Mouse (Mus musculus) neural tube, postnatal 0 days (tissue): ENCODE data around the gene Pth1r. TPM values are rescaled to one million over a fixed set of nuclear protein-coding genes. Genes with fewer than 3 reads are reported as not detected.

ENCODE experiments used
- polyA plus RNA-seq: library from polyadenylated mRNA; unstranded; fragments of >200 nt; fragmentation: Nextera tagmentation; extraction: Ambion mirVana; gene quantifications from 2 replicates; pipeline ENCODE4 v1.2.1, GENCODE M21; 2015

The Pth1r gene
- 15.6 and 16.3 TPM in 2 replicates for polyA plus RNA-seq

DNA sequence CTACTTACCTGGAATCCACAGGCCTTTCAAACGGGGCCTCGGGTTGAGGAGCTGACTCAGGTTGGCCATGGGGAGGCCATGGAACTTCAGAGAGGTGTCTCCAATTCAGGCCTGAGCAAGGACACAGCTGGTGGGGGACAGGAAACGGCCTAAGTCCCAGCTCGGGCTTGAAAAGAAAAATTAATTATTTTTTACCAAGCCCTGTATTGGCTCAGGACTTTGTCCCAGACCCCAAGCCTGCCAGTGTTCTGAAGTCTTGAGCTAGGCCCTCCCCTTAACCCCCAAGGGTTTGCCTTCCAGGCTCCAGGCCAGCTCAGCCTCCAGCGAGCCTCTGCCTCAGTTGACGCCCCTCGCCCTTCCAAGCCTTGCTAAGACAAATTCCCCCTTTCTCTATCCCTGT is at the start of gene Pth1r:
Gene Pth1r, minus strand, starts transcription at position 185 of the 400 bp plus-strand sequence.

DNA sequence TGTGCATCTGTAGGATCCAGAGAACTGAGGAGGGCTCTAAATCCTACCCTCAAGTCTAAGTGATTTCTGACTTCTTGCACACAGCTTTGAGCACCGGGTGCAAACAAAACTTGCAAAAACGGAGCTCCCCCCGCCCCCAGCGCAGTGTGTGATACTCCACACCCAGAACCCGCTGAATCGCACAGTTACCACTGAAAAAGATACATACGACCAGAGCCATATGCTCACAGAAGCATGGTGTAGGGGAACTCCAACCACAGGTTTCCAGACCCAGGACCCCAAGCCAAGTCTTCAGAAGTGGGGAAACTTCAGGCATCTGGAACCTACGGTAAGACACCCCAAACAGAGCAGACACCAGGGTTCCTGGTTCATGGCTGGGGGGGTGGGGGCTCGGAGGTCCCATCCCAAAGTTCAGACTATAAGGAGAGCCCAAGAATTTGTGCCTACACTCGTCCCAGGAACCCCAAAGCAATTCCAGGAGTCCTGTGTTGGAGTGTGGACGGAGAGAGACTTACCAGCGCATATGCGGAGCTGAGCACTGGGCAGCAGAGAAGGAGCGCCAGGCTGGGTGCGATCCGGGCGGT is 5.1 kb downstream of the Pth1r start, which contains the start of gene Myl3:
Gene Myl3, plus strand, starts transcription at position 151 of the 584 bp plus-strand sequence.

Other genes with a start within 250 kb of the Pth1r start
- 25.1 and 28.1 TPM in 2 replicates for gene Setd2, start 214.5 kb downstream of the Pth1r start, polyA plus RNA-seq
- gene Nradd, start 122.7 kb downstream of the Pth1r start, polyA plus RNA-seq, result 20.0 and 21.8 TPM in 2 replicates
- 3.2 and 4.8 TPM in 2 replicates for gene Nbeal2, start 93.0 kb downstream of the Pth1r start, polyA plus RNA-seq
- 101 and 106 TPM in 2 replicates for gene Ccdc12, start 90.6 kb downstream of the Pth1r start, polyA plus RNA-seq
- 0.68 and 1.3 TPM in 2 replicates for gene Myl3, start 5.3 kb downstream of the Pth1r start, polyA plus RNA-seq
- gene Prss42, start 51.0 kb upstream of the Pth1r start, polyA plus RNA-seq, result not detected in 2 replicates
- 0.23 TPM in 1 of 2 replicates, not detected in the other for gene Prss44, start 66.8 kb upstream of the Pth1r start, polyA plus RNA-seq
- 0.14 TPM in 1 of 2 replicates, not detected in the other for gene Prss43, start 79.5 kb upstream of the Pth1r start, polyA plus RNA-seq
- gene Prss45, start 87.4 kb upstream of the Pth1r start, polyA plus RNA-seq, result 0.13 TPM in 1 of 2 replicates, not detected in the other
- not detected in 2 replicates for gene Prss46, start 97.4 kb upstream of the Pth1r start, polyA plus RNA-seq
- 1.5 and 2.2 TPM in 2 replicates for gene Prss50, start 110.8 kb upstream of the Pth1r start, polyA plus RNA-seq
- gene Als2cl, start 132.7 kb upstream of the Pth1r start, polyA plus RNA-seq, result 5.5 and 6.2 TPM in 2 replicates
- 15.2 and 18.3 TPM in 2 replicates for gene Tmie, start 133.0 kb upstream of the Pth1r start, polyA plus RNA-seq
- gene Fam240a, start 169.7 kb upstream of the Pth1r start, polyA plus RNA-seq, result not detected in 2 replicates
- gene Tdgf1, start 199.0 kb upstream of the Pth1r start, polyA plus RNA-seq, result 1.9 and 2.5 TPM in 2 replicates
- gene Lrrc2, start 204.4 kb upstream of the Pth1r start, polyA plus RNA-seq, result 3.9 TPM in 2 replicates
- gene Rtp3, start 243.4 kb upstream of the Pth1r start, polyA plus RNA-seq, result not detected in 2 replicates